Mouse (Mus musculus): Measurements from ENCODE around the gene Aknad1.

Aknad1 gene

GRCm38 (mm10) chr3:108751061-108751460, 11.6 kb downstream of the Aknad1 start:
- DNase-seq (ENCODE audit: low spot score), result no peak

- no peak for DNase-seq (ENCODE audit: low spot score)
Measured at GRCm38 (mm10) chr3:108751691-108752090, 12.2 kb downstream of the Aknad1 start.

GRCm38 (mm10) chr3:108754541-108754940, 15.1 kb downstream of the Aknad1 start:
- no peak for DNase-seq (ENCODE audit: low spot score)

GRCm38 (mm10) chr3:108755542-108755941, 16.1 kb downstream of the Aknad1 start:
- DNase-seq (ENCODE audit: low spot score), result no peak

- no peak for DNase-seq (ENCODE audit: low spot score)
Measured at GRCm38 (mm10) chr3:108756131-108756530, 16.7 kb downstream of the Aknad1 start.

- no peak for DNase-seq (ENCODE audit: low spot score)
Measured at GRCm38 (mm10) chr3:108757570-108757969, 18.1 kb downstream of the Aknad1 start.

- DNase-seq (ENCODE audit: low spot score), result no peak
Measured at GRCm38 (mm10) chr3:108759566-108760420, 20.3 kb downstream of the Aknad1 start.

GRCm38 (mm10) chr3:108762597-108763111, 23.2 kb downstream of the Aknad1 start:
- DNase-seq (ENCODE audit: low spot score), result no peak

GRCm38 (mm10) chr3:108763691-108764090, 24.2 kb downstream of the Aknad1 start:
- no peak for DNase-seq (ENCODE audit: low spot score)

GRCm38 (mm10) chr3:108764976-108765375, 25.5 kb downstream of the Aknad1 start:
- DNase-seq (ENCODE audit: low spot score), result peak; percentile 48

GRCm38 (mm10) chr3:108765476-108765875, 26.0 kb downstream of the Aknad1 start:
- no peak for DNase-seq (ENCODE audit: low spot score)

GRCm38 (mm10) chr3:108766943-108767342, 27.5 kb downstream of the Aknad1 start:
- no peak for DNase-seq (ENCODE audit: low spot score)

- no peak for DNase-seq (ENCODE audit: low spot score)
Measured at GRCm38 (mm10) chr3:108767416-108767815, 28.0 kb downstream of the Aknad1 start.

- DNase-seq (ENCODE audit: low spot score), result no peak
Measured at GRCm38 (mm10) chr3:108769547-108769946, 30.1 kb downstream of the Aknad1 start.

- DNase-seq (ENCODE audit: low spot score), result peak; percentile 59
Measured at GRCm38 (mm10) chr3:108770725-108771368, 31.4 kb downstream of the Aknad1 start.

GRCm38 (mm10) chr3:108772211-108772610, 32.8 kb downstream of the Aknad1 start:
- DNase-seq (ENCODE audit: low spot score), result no peak

GRCm38 (mm10) chr3:108772811-108773210, 33.4 kb downstream of the Aknad1 start:
- DNase-seq (ENCODE audit: low spot score), result no peak

- no peak for DNase-seq (ENCODE audit: low spot score)
Measured at GRCm38 (mm10) chr3:108778761-108779540, 39.5 kb downstream of the Aknad1 start.

- DNase-seq (ENCODE audit: low spot score), result no peak
Measured at GRCm38 (mm10) chr3:108781238-108781883, 41.9 kb downstream of the Aknad1 start.

GRCm38 (mm10) chr3:108781884-108782270, 42.4 kb downstream of the Aknad1 start:
- DNase-seq (ENCODE audit: low spot score), result peak; percentile 58

GRCm38 (mm10) chr3:108782364-108782895, 43.0 kb downstream of the Aknad1 start:
- DNase-seq (ENCODE audit: low spot score), result no peak

- DNase-seq (ENCODE audit: low spot score), result no peak
Measured at GRCm38 (mm10) chr3:108786520-108786919, 47.1 kb downstream of the Aknad1 start.

All from testis, postnatal 10 days (tissue).